Mouse (Mus musculus) forebrain, embryonic 14.5 days (tissue): ENCODE data around the gene Cyth1. TPM values are rescaled to one million over a fixed set of nuclear protein-coding genes. Genes with fewer than 3 reads are reported as not detected.

Experiments
- ATAC-seq: fragments of 200-750 bp; cut with Nextera tagmentation; 2 replicates; pipeline ENCODE4 v1.8.0; 2017; ENCODE audit warnings: mild to moderate bottlenecking, moderate library complexity
- DNase-seq: peaks from one replicate; pipeline ENCODE4 v3.0.0-alpha.2; 2015; ENCODE audit warnings: low spot score
- H3K27ac ChIP-seq: fragments of 300-500 bp; sonication (generic); 2 replicates; pipeline ENCODE4 v1.5.1; 2014; ENCODE audit warnings: low read depth, mild to moderate bottlenecking, control low read depth, low read length, moderate library complexity
- H3K27me3 ChIP-seq: fragments of 300-500 bp; sonication (generic); replicated peaks from 2 replicates; pipeline ENCODE4 v1.6.1; 2014; ENCODE audit warnings: low read length, control low read depth, mixed read lengths; ENCODE audit not compliant: control insufficient read depth, insufficient read depth
- H3K36me3 ChIP-seq: fragments of 300-500 bp; sonication (generic); 2 replicates; pipeline ENCODE4 v1.6.1; 2014; ENCODE audit warnings: low read length, control low read depth; ENCODE audit not compliant: control insufficient read depth, insufficient read depth
- H3K4me1 ChIP-seq: fragments of 300-500 bp; sonication (generic); 2 replicates; pipeline ENCODE4 v1.6.1; 2014; ENCODE audit warnings: antibody characterized with exemption, low read length, control low read depth; ENCODE audit not compliant: control insufficient read depth, insufficient read depth
- H3K4me2 ChIP-seq: fragments of 300-500 bp; sonication (generic); 2 replicates; pipeline ENCODE4 v1.6.1; 2014; ENCODE audit warnings: mild to moderate bottlenecking, control low read depth, low read length
- H3K4me3 ChIP-seq: fragments of 300-500 bp; sonication (generic); 2 replicates; pipeline ENCODE4 v1.5.1; 2014; ENCODE audit warnings: low read depth, low read length, control low read depth
- H3K9ac ChIP-seq: fragments of 300-500 bp; sonication (generic); 2 replicates; pipeline ENCODE4 v1.6.1; 2014; ENCODE audit warnings: mild to moderate bottlenecking, low read length, control low read depth, moderate library complexity
- H3K9me3 ChIP-seq: fragments of 300-500 bp; sonication (generic); replicated peaks from 2 replicates; pipeline ENCODE4 v1.6.1; 2016; ENCODE audit warnings: low read length, control low read depth, mixed read lengths; ENCODE audit not compliant: control insufficient read depth
- WGBS: fragments of 180-500 bp; shearing (Covaris S2); extraction: QIAGEN DNeasy Blood & Tissue Kit; methylation state at CpG from one replicate; pipeline ENCODE4 v1.1.7; 2014; 5-methylcytosine and 5-hydroxymethylcytosine counted together
- polyA plus RNA-seq: library from polyadenylated mRNA; unstranded; fragments of >200 nt; fragmentation: Nextera tagmentation; extraction: Ambion mirVana; gene quantifications from 2 replicates; pipeline ENCODE4 v1.2.1, GENCODE M21; 2014

The Cyth1 gene
- polyA plus RNA-seq, 1 experiment from 2014 or later, result 21.9 TPM

DNA sequence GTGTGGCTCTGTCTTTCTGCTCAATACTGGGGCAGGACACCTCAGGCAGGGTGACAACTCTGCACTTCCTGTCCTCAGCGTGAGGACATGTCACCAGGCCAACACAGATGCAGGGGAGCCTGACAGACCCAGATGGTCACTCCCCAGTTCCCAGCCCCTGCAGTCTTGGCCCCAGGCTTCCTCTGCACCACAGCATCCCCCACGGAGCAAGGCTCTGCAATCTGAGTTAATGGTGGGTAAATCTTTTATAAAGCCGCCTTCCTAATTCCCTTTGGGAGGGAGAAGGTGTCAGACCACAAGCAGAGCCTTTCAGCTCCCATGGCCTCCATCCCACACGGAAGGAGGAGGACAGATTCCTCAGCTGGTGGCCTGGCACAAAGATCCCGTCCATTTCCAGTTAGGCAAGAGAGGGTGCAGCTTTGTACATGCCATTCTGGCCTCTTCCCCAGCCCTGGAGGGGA lies 112.2 kb downstream of the Cyth1 start:
- no peaks in the 10 kb centered on the region for H3K27me3 ChIP-seq
- no peak overlapping the region for H3K9ac ChIP-seq
- H3K36me3 ChIP-seq, result no peaks in the 10 kb centered on the region
- ATAC-seq (no peak), DNase-seq (no peak)
- H3K9me3 ChIP-seq, result no peaks in the 10 kb centered on the region
- H3K4me3 ChIP-seq, result no peak overlapping the region
- H3K4me1 ChIP-seq, result peaks cover 9% of the 10 kb centered on the region
- H3K4me2 ChIP-seq, result no peak overlapping the region
- WGBS, result 34% methylated on average over 5 of the region's 5 CpGs
- H3K27ac ChIP-seq, result no peak overlapping the region

DNA sequence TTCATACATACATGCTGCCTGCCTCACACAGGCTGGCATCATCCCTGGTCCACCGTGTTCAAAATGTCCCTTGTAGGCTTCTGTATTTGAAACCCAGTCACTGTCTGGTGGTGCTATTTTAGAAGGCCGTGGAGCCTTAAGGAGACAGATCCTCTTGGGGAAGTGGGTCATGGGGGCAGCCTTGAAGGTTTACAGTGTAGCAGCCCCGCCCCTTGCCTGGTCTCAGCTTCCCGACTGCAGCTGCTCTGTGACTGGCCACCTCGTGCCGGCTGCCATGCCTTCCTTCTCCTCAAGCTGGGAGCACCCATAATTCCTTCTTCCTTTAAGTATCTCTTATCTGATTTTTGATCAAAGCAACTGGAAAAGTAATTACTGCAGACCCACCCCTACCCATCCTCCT lies 113.1 kb downstream of the Cyth1 start:
- DNase-seq (no peak), ATAC-seq (no peak)
- no peak overlapping the region for H3K9ac ChIP-seq
- H3K4me1 ChIP-seq, result peaks cover 9% of the 10 kb centered on the region
- WGBS, result 86% methylated on average over 6 of the region's 6 CpGs
- H3K9me3 ChIP-seq, result no peaks in the 10 kb centered on the region
- H3K36me3 ChIP-seq, result no peaks in the 10 kb centered on the region
- H3K4me3 ChIP-seq, result no peak overlapping the region
- no peaks in the 10 kb centered on the region for H3K27me3 ChIP-seq
- no peak overlapping the region for H3K4me2 ChIP-seq
- no peak overlapping the region for H3K27ac ChIP-seq

DNA sequence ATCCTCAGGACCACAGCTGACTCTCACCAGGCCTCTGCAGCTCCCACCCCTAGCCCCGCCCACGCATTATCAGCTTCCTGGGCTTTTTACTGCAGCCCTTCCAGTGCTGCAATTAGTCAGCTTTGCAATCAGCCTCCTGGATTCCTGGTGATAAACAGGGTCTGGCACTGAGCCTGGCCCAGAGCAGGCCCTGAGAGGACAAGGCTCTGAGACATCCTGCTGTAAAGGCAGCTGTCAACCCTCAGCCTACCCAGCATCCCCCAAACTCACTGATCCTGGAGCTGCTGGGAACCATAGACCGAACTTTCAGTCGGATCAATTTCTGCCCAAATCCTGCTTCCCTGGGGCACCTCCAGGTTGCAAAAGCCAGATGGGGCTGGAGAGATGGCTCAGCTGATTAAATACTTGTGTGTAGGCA lies 114.6 kb downstream of the Cyth1 start:
- DNase-seq, result peak; percentile 83
- WGBS, result 36% methylated on average over 4 of the region's 4 CpGs
- no peak overlapping the region for H3K9ac ChIP-seq

DNA sequence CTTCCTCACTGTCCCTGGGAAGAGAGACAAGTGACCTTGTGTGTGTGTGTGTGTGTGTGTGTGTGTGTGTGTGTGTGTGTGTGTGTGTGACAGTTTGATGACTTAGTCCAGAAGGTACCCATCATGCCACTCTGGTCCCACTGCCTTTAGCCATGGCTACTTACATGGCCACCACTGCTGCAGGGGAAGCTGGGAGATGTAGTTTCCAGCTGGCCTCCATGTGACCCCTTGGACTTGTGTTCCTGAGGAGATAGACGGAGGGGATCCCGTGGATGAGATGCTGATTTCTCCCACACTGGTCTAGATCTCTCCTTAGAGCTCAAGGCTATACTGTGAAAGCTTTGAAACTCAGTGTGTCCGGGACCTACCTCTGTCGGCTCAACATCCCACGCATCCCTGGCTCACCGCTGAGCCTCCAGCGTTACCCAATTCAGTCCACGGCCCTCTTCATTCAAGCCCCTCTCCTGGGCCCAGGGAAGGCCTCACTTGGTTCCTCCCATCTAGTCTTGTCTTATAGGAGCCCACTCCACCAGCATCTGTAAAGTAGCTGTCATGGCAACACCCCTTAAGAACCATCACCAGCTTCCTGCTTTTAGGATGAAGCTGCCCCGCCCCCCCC lies 115.2 kb downstream of the Cyth1 start:
- ATAC-seq (peak; percentile 45; the same call in 1 of the 2 replicates), DNase-seq (no peak)
- H3K9ac ChIP-seq, result no peak overlapping the region
- no peaks in the 10 kb centered on the region for H3K27me3 ChIP-seq
- no peaks in the 10 kb centered on the region for H3K36me3 ChIP-seq
- peak overlapping the region; percentile 66; the same call in 1 of the 2 replicates for H3K27ac ChIP-seq
- H3K9me3 ChIP-seq, result no peaks in the 10 kb centered on the region
- H3K4me2 ChIP-seq, result no peak overlapping the region
- H3K4me1 ChIP-seq, result peaks cover 9% of the 10 kb centered on the region
- H3K4me3 ChIP-seq, result no peak overlapping the region
- WGBS, result 51% methylated on average over 9 of the region's 9 CpGs

More for the DNA sequence above, 114.6 kb downstream of the Cyth1 start:
- Histone ChIP-seq H3K27me3 (no peaks in the 10 kb centered on the region), H3K36me3 (no peaks in the 10 kb centered on the region), H3K4me1 (peaks cover 9% of the 10 kb centered on the region), H3K27ac (peak overlapping the region; percentile 66), H3K4me2 (no peak overlapping the region), H3K4me3 (no peak overlapping the region), H3K9me3 (no peaks in the 10 kb centered on the region)
- ATAC-seq, result peak; percentile 88

DNA sequence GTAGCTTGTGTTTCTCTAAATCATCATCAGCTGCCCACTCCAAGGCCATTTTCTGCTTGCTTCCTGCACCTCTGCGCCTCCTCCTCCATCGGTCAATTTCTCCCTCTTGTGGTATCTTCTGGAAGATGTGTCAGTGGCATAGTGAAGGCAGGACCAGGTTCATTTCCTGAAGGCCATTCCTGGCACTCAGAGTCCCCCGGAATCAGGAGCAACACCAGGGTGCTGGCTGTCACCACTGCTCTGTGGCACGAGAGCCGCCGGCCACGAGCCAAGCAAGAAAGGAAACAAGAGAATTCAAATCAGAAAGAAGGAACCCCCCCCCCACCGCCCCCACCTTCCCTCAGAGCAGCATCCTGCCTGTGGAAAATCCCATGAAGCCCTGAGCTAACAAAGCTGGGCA lies 116.3 kb downstream of the Cyth1 start:
- H3K36me3 ChIP-seq, result no peaks in the 10 kb centered on the region
- peaks cover 9% of the 10 kb centered on the region for H3K4me1 ChIP-seq
- no peak overlapping the region for H3K9ac ChIP-seq
- no peak for ATAC-seq
- H3K27me3 ChIP-seq, result no peaks in the 10 kb centered on the region
- H3K27ac ChIP-seq, result no peak overlapping the region
- H3K4me3 ChIP-seq, result no peak overlapping the region
- H3K4me2 ChIP-seq, result no peak overlapping the region
- no peak for DNase-seq
- H3K9me3 ChIP-seq, result no peaks in the 10 kb centered on the region
- WGBS, result 79% methylated on average over 8 of the region's 8 CpGs

DNA sequence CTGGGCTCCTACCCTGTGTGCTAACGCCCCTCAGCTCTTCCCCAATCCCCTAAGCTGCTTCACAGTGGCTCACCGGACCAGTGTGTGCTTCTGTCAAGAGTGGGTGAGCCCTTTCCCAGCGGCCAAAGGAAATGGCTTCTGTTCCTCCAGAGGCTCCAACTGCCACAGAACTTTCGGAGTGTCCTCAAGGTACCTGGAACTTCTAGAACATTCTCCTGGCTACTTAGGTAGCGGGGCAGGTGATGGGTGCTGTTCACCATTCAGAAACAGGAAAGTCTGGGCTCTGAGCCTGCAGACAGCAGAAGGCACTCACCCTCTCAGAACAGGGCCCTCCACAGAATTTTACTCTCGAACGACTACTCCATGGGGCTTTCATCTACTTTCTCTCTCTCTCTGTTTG lies 117.9 kb downstream of the Cyth1 start, which contains the start of gene Dnah17:
Gene Dnah17, minus strand, starts transcription at position 101 of the 400 bp plus-strand sequence.
- Histone ChIP-seq H3K4me3 (no peak within 1 kb of the TSS), H3K4me2 (no peak within 1 kb of the TSS), H3K9ac (no peak within 1 kb of the TSS), H3K4me1 (peaks cover 9% of the 10 kb centered on the region), H3K9me3 (no peaks in the 10 kb centered on the region), H3K36me3 (no peaks in the 10 kb centered on the region), H3K27me3 (no peaks in the 10 kb centered on the region), H3K27ac (no peak within 1 kb of the TSS)
- ATAC-seq (no peak), DNase-seq (no peak)
- 86% methylated on average over 7 of the region's 7 CpGs for WGBS

DNA sequence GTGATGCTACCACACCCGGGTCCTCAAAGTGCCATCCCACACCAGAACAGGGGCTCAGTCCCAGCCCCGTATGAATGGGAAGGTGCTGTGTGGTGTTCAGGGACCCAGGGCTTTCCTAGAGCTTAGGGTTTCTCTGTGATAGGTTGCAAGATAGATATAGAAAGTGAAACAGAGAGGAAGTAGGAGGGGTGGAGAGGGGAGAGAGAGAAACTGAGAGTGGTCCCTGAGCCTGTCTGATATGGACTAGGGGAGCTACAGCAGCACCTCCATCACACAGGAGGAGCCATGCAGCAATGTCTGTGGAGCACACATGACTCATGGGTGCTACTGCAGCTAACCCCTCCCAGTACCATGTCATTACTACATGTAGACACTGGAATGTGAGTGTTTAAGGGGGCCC lies 118.6 kb downstream of the Cyth1 start:
- H3K4me3 ChIP-seq, result no peak overlapping the region
- no peak overlapping the region for H3K4me2 ChIP-seq
- H3K27ac ChIP-seq, result no peak overlapping the region
- ATAC-seq (no peak), DNase-seq (no peak)
- no peaks in the 10 kb centered on the region for H3K36me3 ChIP-seq
- H3K27me3 ChIP-seq, result no peaks in the 10 kb centered on the region
- H3K9ac ChIP-seq, result no peak overlapping the region
- H3K9me3 ChIP-seq, result no peaks in the 10 kb centered on the region
- peaks cover 9% of the 10 kb centered on the region for H3K4me1 ChIP-seq
- 90% methylated on average over 2 of the region's 2 CpGs for WGBS

DNA sequence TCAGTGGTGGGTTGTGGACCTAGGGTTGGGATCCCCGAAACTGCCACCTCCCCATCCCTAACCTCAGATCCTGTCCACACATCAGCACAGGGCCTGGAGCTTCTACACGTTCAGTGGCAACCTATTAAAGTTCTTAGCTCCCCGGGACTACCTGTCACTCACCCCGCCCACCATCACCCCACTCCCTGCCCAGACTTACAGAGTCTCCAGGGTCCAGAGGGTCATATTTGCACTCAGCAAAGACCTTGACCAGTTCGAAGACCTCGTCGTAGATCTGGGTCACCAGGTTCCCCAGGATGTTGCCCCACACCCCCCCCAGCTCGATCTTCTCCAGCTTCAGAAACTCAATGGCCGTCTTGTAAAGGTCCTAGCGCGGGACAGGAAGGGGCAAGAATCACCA lies 126.8 kb downstream of the Cyth1 start:
- no peak overlapping the region for H3K27ac ChIP-seq
- H3K9ac ChIP-seq, result no peak overlapping the region
- H3K4me2 ChIP-seq, result no peak overlapping the region
- H3K9me3 ChIP-seq, result no peaks in the 10 kb centered on the region
- H3K36me3 ChIP-seq, result no peaks in the 10 kb centered on the region
- no peaks in the 10 kb centered on the region for H3K4me1 ChIP-seq
- no peak overlapping the region for H3K4me3 ChIP-seq
- ATAC-seq (no peak), DNase-seq (no peak)
- no peaks in the 10 kb centered on the region for H3K27me3 ChIP-seq
- 88% methylated on average over 11 of the region's 11 CpGs for WGBS

DNA sequence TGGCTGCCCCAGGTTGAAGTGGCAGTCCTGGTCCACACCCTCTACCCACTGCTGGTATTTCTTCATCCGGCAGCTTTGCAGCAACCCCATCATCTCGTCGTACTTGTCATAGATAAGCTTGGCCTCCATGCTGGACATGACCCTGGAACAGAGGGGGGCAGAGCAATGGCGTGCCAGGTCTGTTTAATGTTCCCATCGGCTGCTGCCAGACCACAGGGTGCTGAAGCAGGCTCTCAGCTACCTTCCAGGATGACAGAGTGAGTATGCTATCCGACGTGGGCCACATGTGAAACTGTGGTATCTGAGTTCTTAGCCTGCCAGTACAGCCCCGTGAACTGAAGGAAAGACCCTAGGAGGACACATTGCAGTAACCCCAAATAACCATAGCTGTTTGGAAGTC lies 129.6 kb downstream of the Cyth1 start:
- WGBS, result 92% methylated on average over 8 of the region's 8 CpGs
- ATAC-seq, result no peak
- Histone ChIP-seq H3K27ac (no peak overlapping the region), H3K4me3 (no peak overlapping the region), H3K9ac (no peak overlapping the region), H3K36me3 (no peaks in the 10 kb centered on the region), H3K4me1 (no peaks in the 10 kb centered on the region), H3K9me3 (no peaks in the 10 kb centered on the region), H3K27me3 (no peaks in the 10 kb centered on the region), H3K4me2 (no peak overlapping the region)
- DNase-seq, result no peak
